Mouse (Mus musculus) lung, postnatal 0 days (tissue): ENCODE measurements at regions not wholly inside any gene's neighbourhood (a gene's known extent, or its start where the extent isn't known, plus 50 kb on each side); places are given as distances from the start of the nearest gene placed in this dataset.

Experiments used
- CTCF ChIP-seq: IDR thresholded peaks from 2 replicates; pipeline ENCODE4 v1.5.1; 2016; ENCODE audit warnings: antibody characterized with exemption, mild to moderate bottlenecking
- EP300 ChIP-seq: IDR thresholded peaks from 2 replicates; pipeline ENCODE4 v1.6.1; 2016; ENCODE audit warnings: antibody characterized with exemption, mild to moderate bottlenecking, control low read depth

GRCm38 (mm10) chr9:101649816-101650215, 211.8 kb upstream of the 9630041A04Rik start:
- TF ChIP-seq CTCF (no peak), EP300 (no peak)
